Mouse (Mus musculus): ENCODE measurements at regions not wholly inside any gene's neighbourhood (a gene's known extent, or its start where the extent isn't known, plus 50 kb on each side); places are given as distances from the start of the nearest gene placed in this dataset.

GRCm38 (mm10) chr10:83927554-83927953, 204.9 kb downstream of the 1500009L16Rik start:
- no peaks in the 10 kb centered on the region for H3K36me3 ChIP-seq (ENCODE audit: control insufficient read depth, insufficient read depth, low read length)
- 81% methylated on average over 2 of the region's 2 CpGs for WGBS
- no peak overlapping the region for H3K4me2 ChIP-seq (replicated peaks; ENCODE audit: low read depth)
- H3K4me3 ChIP-seq (ENCODE audit: low read depth, low read length) = no peak overlapping the region
- H3K9ac ChIP-seq (ENCODE audit: low read length) = no peak overlapping the region
- no peak overlapping the region for H3K27ac ChIP-seq (replicated peaks)
- ATAC-seq (ENCODE audit: low FRiP score, low TSS enrichment) (no peak), DNase-seq (ENCODE audit: low spot score) (no peak)
- H3K4me1 ChIP-seq (replicated peaks; ENCODE audit: control insufficient read depth, insufficient read depth) = no peaks in the 10 kb centered on the region
- TF ChIP-seq EP300 (optimal IDR thresholded peaks at IDR 0.05) = no peak
- TF ChIP-seq CTCF (IDR thresholded peaks at IDR 0.05; ENCODE audit: low read depth) = no peak
- no peaks in the 10 kb centered on the region for H3K9me3 ChIP-seq (ENCODE audit: control insufficient read depth, low read length)
- H3K27me3 ChIP-seq (ENCODE audit: control insufficient read depth, insufficient read depth, low read length) = no peaks in the 10 kb centered on the region

DNA sequence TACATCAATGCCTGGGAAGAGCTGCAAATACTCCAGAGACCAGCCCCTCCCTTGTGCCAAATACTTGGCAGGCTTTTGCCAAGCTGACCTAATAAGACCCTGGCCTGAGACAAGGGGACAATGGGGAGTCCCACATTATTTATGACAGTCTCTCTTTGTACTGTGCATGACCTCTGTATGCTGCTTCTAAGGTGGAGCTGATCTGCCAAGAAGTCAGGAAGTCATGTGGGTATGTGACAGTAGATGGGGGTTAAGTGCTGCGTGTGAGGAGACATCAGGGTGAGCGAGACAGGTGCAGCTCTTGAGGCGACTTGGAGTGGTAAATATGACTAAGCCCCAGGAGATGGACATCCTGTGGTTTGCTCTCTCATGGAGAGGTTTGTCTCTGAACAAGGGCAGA, 209.1 kb downstream of the 1500009L16Rik start:
- Histone ChIP-seq H3K36me3 (ENCODE audit: control insufficient read depth, insufficient read depth, low read length) (no peaks in the 10 kb centered on the region), H3K4me2 (replicated peaks; ENCODE audit: low read depth) (no peak overlapping the region), H3K27me3 (ENCODE audit: control insufficient read depth, insufficient read depth, low read length) (no peaks in the 10 kb centered on the region), H3K27ac (replicated peaks) (no peak overlapping the region), H3K4me3 (ENCODE audit: low read depth, low read length) (no peak overlapping the region), H3K4me1 (replicated peaks; ENCODE audit: control insufficient read depth, insufficient read depth) (no peaks in the 10 kb centered on the region), H3K9ac (ENCODE audit: low read length) (no peak overlapping the region), H3K9me3 (ENCODE audit: control insufficient read depth, low read length) (no peaks in the 10 kb centered on the region)
- WGBS = 70% methylated on average over 3 of the region's 3 CpGs
- ATAC-seq (ENCODE audit: low FRiP score, low TSS enrichment) (no peak), DNase-seq (ENCODE audit: low spot score) (no peak)
- TF ChIP-seq EP300 (optimal IDR thresholded peaks at IDR 0.05) (no peak), CTCF (IDR thresholded peaks at IDR 0.05; ENCODE audit: low read depth) (no peak)

DNA sequence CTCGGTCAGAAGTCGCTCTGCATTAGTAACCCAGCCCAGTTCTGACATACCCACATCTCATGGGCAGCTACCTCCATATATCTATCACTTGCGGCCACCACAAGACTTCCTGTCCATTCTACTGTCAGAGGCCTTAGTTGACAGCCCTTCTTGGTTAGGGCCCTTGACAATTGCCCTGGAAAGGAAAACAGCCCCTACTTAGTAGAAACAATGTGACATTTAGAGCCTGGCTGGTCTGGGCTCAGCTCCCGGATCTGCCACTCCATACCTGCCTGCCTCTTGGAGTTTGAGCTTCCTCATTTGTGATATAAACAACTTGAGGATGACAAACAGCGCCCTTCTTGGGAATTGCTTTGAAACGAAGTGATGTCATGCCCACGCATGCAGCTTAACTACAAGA, 210.5 kb downstream of the 1500009L16Rik start:
- ATAC-seq (ENCODE audit: low FRiP score, low TSS enrichment) = no peak
- Histone ChIP-seq H3K27me3 (ENCODE audit: control insufficient read depth, insufficient read depth, low read length) (no peaks in the 10 kb centered on the region; the same call in 1 of the 2 replicates), H3K9ac (ENCODE audit: low read length) (no peak overlapping the region), H3K4me1 (replicated peaks; ENCODE audit: control insufficient read depth, insufficient read depth) (no peaks in the 10 kb centered on the region), H3K9me3 (ENCODE audit: control insufficient read depth, low read length) (no peaks in the 10 kb centered on the region), H3K4me2 (replicated peaks; ENCODE audit: low read depth) (no peak overlapping the region), H3K27ac (replicated peaks) (no peak overlapping the region), H3K4me3 (ENCODE audit: low read depth, low read length) (no peak overlapping the region), H3K36me3 (ENCODE audit: control insufficient read depth, insufficient read depth, low read length) (no peaks in the 10 kb centered on the region)
- TF ChIP-seq CTCF (IDR thresholded peaks at IDR 0.05; ENCODE audit: low read depth) (no peak), EP300 (optimal IDR thresholded peaks at IDR 0.05) (no peak)
- no peak for DNase-seq (ENCODE audit: low spot score)
- whole genome bisulfite sequencing = 73% methylated on average over 7 of the region's 7 CpGs

GRCm38 (mm10) chr10:83934498-83934897, 211.8 kb downstream of the 1500009L16Rik start:
- H3K4me3 ChIP-seq (ENCODE audit: low read depth, low read length) = no peak overlapping the region
- TF ChIP-seq EP300 (optimal IDR thresholded peaks at IDR 0.05) = no peak
- peak; percentile 58 for TF ChIP-seq CTCF (IDR thresholded peaks at IDR 0.05; ENCODE audit: low read depth)
- no peak overlapping the region for H3K4me2 ChIP-seq (replicated peaks; ENCODE audit: low read depth)
- H3K4me1 ChIP-seq (replicated peaks; ENCODE audit: control insufficient read depth, insufficient read depth) = no peaks in the 10 kb centered on the region
- no peaks in the 10 kb centered on the region for H3K9me3 ChIP-seq (ENCODE audit: control insufficient read depth, low read length)
- no peak overlapping the region for H3K9ac ChIP-seq (ENCODE audit: low read length)
- DNase-seq (ENCODE audit: low spot score) = no peak
- 53% methylated on average over 3 of the region's 3 CpGs for WGBS
- no peaks in the 10 kb centered on the region for H3K36me3 ChIP-seq (ENCODE audit: control insufficient read depth, insufficient read depth, low read length)
- no peak overlapping the region for H3K27ac ChIP-seq (replicated peaks)
- no peaks in the 10 kb centered on the region; the same call in 1 of the 2 replicates for H3K27me3 ChIP-seq (ENCODE audit: control insufficient read depth, insufficient read depth, low read length)
- ATAC-seq (ENCODE audit: low FRiP score, low TSS enrichment) = peak; percentile 56; the same call in 1 of the 2 replicates

DNA sequence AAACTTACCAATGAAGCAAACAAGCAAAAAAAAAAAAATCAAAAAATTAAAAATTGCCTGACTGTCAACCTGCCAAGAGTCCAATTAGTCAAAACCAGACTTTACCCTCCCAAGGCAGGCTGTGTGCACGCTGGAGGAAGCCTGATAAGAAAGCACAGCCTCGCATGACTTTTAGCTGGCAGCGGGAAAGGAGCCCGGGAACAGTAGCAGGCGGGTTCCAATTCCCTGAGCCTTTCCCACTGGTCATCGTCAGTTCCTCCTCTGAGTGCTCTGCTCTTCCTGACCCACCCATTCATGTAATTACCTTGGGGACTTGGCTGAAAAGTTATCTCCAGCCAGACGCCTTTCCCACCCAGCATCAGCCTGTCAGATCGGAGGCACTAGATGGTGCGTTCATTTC, 214.5 kb downstream of the 1500009L16Rik start:
- Histone ChIP-seq H3K4me3 (ENCODE audit: low read depth, low read length) (no peak overlapping the region), H3K36me3 (ENCODE audit: control insufficient read depth, insufficient read depth, low read length) (no peaks in the 10 kb centered on the region), H3K27me3 (ENCODE audit: control insufficient read depth, insufficient read depth, low read length) (no peaks in the 10 kb centered on the region; the same call in 1 of the 2 replicates), H3K27ac (replicated peaks) (no peak overlapping the region), H3K9me3 (ENCODE audit: control insufficient read depth, low read length) (no peaks in the 10 kb centered on the region), H3K4me2 (replicated peaks; ENCODE audit: low read depth) (no peak overlapping the region), H3K9ac (ENCODE audit: low read length) (no peak overlapping the region), H3K4me1 (replicated peaks; ENCODE audit: control insufficient read depth, insufficient read depth) (no peaks in the 10 kb centered on the region)
- peak; percentile 49 for DNase-seq (ENCODE audit: low spot score)
- no peak for TF ChIP-seq CTCF (IDR thresholded peaks at IDR 0.05; ENCODE audit: low read depth)
- TF ChIP-seq EP300 (optimal IDR thresholded peaks at IDR 0.05) = no peak
- WGBS = 35% methylated on average over 9 of the region's 9 CpGs
- no peak for ATAC-seq (ENCODE audit: low FRiP score, low TSS enrichment)

- 45% methylated on average over 3 of the region's 3 CpGs for WGBS
- H3K9ac ChIP-seq (ENCODE audit: low read length) = no peak overlapping the region
- no peaks in the 10 kb centered on the region; the same call in 1 of the 2 replicates for H3K27me3 ChIP-seq (ENCODE audit: control insufficient read depth, insufficient read depth, low read length)
- H3K9me3 ChIP-seq (ENCODE audit: control insufficient read depth, low read length) = no peaks in the 10 kb centered on the region
- no peak for TF ChIP-seq EP300 (optimal IDR thresholded peaks at IDR 0.05)
- no peak for TF ChIP-seq CTCF (IDR thresholded peaks at IDR 0.05; ENCODE audit: low read depth)
- DNase-seq (ENCODE audit: low spot score) = no peak
- no peak overlapping the region for H3K27ac ChIP-seq (replicated peaks)
- no peak overlapping the region for H3K4me2 ChIP-seq (replicated peaks; ENCODE audit: low read depth)
- H3K4me3 ChIP-seq (ENCODE audit: low read depth, low read length) = no peak overlapping the region
- H3K36me3 ChIP-seq (ENCODE audit: control insufficient read depth, insufficient read depth, low read length) = no peaks in the 10 kb centered on the region
- H3K4me1 ChIP-seq (replicated peaks; ENCODE audit: control insufficient read depth, insufficient read depth) = no peaks in the 10 kb centered on the region
- ATAC-seq (ENCODE audit: low FRiP score, low TSS enrichment) = peak; percentile 47; the same call in 1 of the 2 replicates
These were observed 219.4 kb downstream of the 1500009L16Rik start for GRCm38 (mm10) chr10:83942101-83942500.
